Mouse (Mus musculus) gastrocnemius, adult 2 months (tissue): ENCODE results near the gene Ccl28. TPM values are rescaled to one million over a fixed set of nuclear protein-coding genes. Genes with fewer than 3 reads are reported as not detected.
A peak's percentile ranks its signal among the peaks of the same experiment; 100 is the strongest.

Experiments used
- DNase-seq: peaks from one replicate; pipeline ENCODE4 v3.0.0; 2022
- H3K27ac ChIP-seq: fragments of 200-600 bp; 2 replicates; pipeline ENCODE4 v1.8.1; 2022; ENCODE audit warnings: mild to moderate bottlenecking
- H3K4me3 ChIP-seq: fragments of 200-600 bp; 2 replicates; pipeline ENCODE4 v1.8.1; 2022; ENCODE audit warnings: mild to moderate bottlenecking, moderate library complexity
- CTCF ChIP-seq: fragments of 200-600 bp; IDR thresholded peaks from 2 replicates; pipeline ENCODE4 v1.8.1; 2022; ENCODE audit warnings: antibody characterized with exemption, mild to moderate bottlenecking, moderate library complexity
- intact Hi-C: fragments of 180-260 bp; cut with DNase I; formaldehyde crosslinking; loops from one replicate; pipeline ENCODE4 v1.15.1; 2025
- total RNA-seq, 2 experiments: library from RNA; stranded (reverse); gene quantifications; 2 replicates each; pipeline ENCODE4 v1.2.3; 2021

The Ccl28 gene
- total RNA-seq, 2 experiments from 2014 or later = 0.61 to 1.9 TPM

GRCm38 (mm10) chr13:119632156-119632548 lies 8.5 kb downstream of the Ccl28 start:
- no peak for TF ChIP-seq CTCF
- Histone ChIP-seq H3K4me3 (peak overlapping the region; percentile 68), H3K27ac (peak overlapping the region; percentile 81; the same call in 1 of the 2 replicates)
- no peak for DNase-seq
- intact Hi-C loops = no loop called here

GRCm38 (mm10) chr13:119635496-119635895 lies 11.9 kb downstream of the Ccl28 start:
- DNase-seq = no peak
- no peak overlapping the region for H3K4me3 ChIP-seq
- no peak for TF ChIP-seq CTCF
- H3K27ac ChIP-seq = no peak overlapping the region
- intact Hi-C loops = loop anchor here (5.0 kb wide), 2 partner anchors 52 to 102 kb away; no protein-coding TSS in a partner anchor

GRCm38 (mm10) chr13:119637837-119638236 lies 14.2 kb downstream of the Ccl28 start:
- no peak overlapping the region for H3K27ac ChIP-seq
- no peak for DNase-seq
- H3K4me3 ChIP-seq = no peak overlapping the region
- TF ChIP-seq CTCF = no peak
- intact Hi-C loops = loop anchor here (5.0 kb wide), 2 partner anchors 49 to 99 kb away; no protein-coding TSS in a partner anchor

- no peak for DNase-seq
- no peak overlapping the region for H3K27ac ChIP-seq
- no peak for TF ChIP-seq CTCF
- intact Hi-C loops = loop anchor here (5.0 kb wide), 2 partner anchors 49 to 99 kb away; no protein-coding TSS in a partner anchor
- H3K4me3 ChIP-seq = no peak overlapping the region
Observed at GRCm38 (mm10) chr13:119638449-119638848, 14.8 kb downstream of the Ccl28 start.

GRCm38 (mm10) chr13:119639302-119639701 lies 15.7 kb downstream of the Ccl28 start:
- DNase-seq = no peak
- Histone ChIP-seq H3K4me3 (no peak overlapping the region), H3K27ac (no peak overlapping the region)
- intact Hi-C loops = loop anchor here (5.0 kb wide), 2 partner anchors 48 to 98 kb away; no protein-coding TSS in a partner anchor
- TF ChIP-seq CTCF = no peak

GRCm38 (mm10) chr13:119640504-119640903 lies 16.9 kb downstream of the Ccl28 start:
- no peak overlapping the region for H3K4me3 ChIP-seq
- peak; percentile 71 for TF ChIP-seq CTCF
- intact Hi-C loops = loop anchor here (2.0 kb wide), 1 partner anchor 160 kb away; no protein-coding TSS in a partner anchor
- H3K27ac ChIP-seq = no peak overlapping the region
- no peak for DNase-seq

- H3K4me3 ChIP-seq = no peak overlapping the region
- TF ChIP-seq CTCF = no peak
- intact Hi-C loops = loop anchor here (2.0 kb wide), 1 partner anchor 160 kb away; no protein-coding TSS in a partner anchor
- no peak for DNase-seq
- no peak overlapping the region for H3K27ac ChIP-seq
Observed at GRCm38 (mm10) chr13:119641145-119641544, 17.5 kb downstream of the Ccl28 start.

GRCm38 (mm10) chr13:119644769-119645168 lies 21.1 kb downstream of the Ccl28 start:
- TF ChIP-seq CTCF = no peak
- no peak overlapping the region for H3K27ac ChIP-seq
- H3K4me3 ChIP-seq = no peak overlapping the region
- intact Hi-C loops = no loop called here
- no peak for DNase-seq

- Histone ChIP-seq H3K4me3 (no peak overlapping the region), H3K27ac (no peak overlapping the region)
- intact Hi-C loops = no loop called here
- no peak for DNase-seq
- TF ChIP-seq CTCF = no peak
Observed at GRCm38 (mm10) chr13:119646511-119646910, 22.9 kb downstream of the Ccl28 start.

GRCm38 (mm10) chr13:119648891-119649698 lies 25.5 kb downstream of the Ccl28 start:
- Histone ChIP-seq H3K4me3 (no peak overlapping the region), H3K27ac (no peak overlapping the region)
- DNase-seq = no peak
- intact Hi-C loops = no loop called here
- no peak for TF ChIP-seq CTCF

- TF ChIP-seq CTCF = no peak
- Histone ChIP-seq H3K4me3 (no peak overlapping the region), H3K27ac (no peak overlapping the region)
- intact Hi-C loops = no loop called here
- DNase-seq = no peak
Observed at GRCm38 (mm10) chr13:119649699-119650046, 26.1 kb downstream of the Ccl28 start.

GRCm38 (mm10) chr13:119654734-119655133 lies 31.1 kb downstream of the Ccl28 start:
- intact Hi-C loops = no loop called here
- Histone ChIP-seq H3K4me3 (no peak overlapping the region), H3K27ac (no peak overlapping the region)
- TF ChIP-seq CTCF = no peak
- no peak for DNase-seq

- Histone ChIP-seq H3K27ac (no peak overlapping the region), H3K4me3 (no peak overlapping the region)
- no peak for TF ChIP-seq CTCF
- no peak for DNase-seq
- intact Hi-C loops = no loop called here
Observed at GRCm38 (mm10) chr13:119656246-119656645, 32.6 kb downstream of the Ccl28 start.
